Mouse (Mus musculus): ENCODE results near the gene Dnm3. TPM values are rescaled to one million over a fixed set of nuclear protein-coding genes. Genes with fewer than 3 reads are reported as not detected.

Gene Dnm3
- polyA plus RNA-seq, 1 experiment = 8.2 TPM

- H3K27ac ChIP-seq (ENCODE audit: insufficient read depth, low read depth, low read length) = no peak overlapping the region
- H3K36me3 ChIP-seq (ENCODE audit: control insufficient read depth, insufficient read depth, low read length) = no peaks in the 10 kb centered on the region
- WGBS = 69% methylated on average over 4 of the region's 4 CpGs
- no peak for TF ChIP-seq CTCF (conservative IDR thresholded peaks at IDR 0.05; ENCODE audit: insufficient read depth, insufficient read length, low read depth, low read length)
- no peaks in the 10 kb centered on the region for H3K27me3 ChIP-seq (replicated peaks; ENCODE audit: control insufficient read depth, insufficient read depth, low read length)
- DNase-seq = peak; percentile 38
- no peak overlapping the region for H3K4me3 ChIP-seq (ENCODE audit: insufficient read depth, low read depth, low read length)
- H3K4me1 ChIP-seq (ENCODE audit: control insufficient read depth, insufficient read depth, low read length) = no peaks in the 10 kb centered on the region
These were observed 237.1 kb downstream of the Dnm3 start for GRCm38 (mm10) chr1:162240720-162241119.

GRCm38 (mm10) chr1:162238646-162239045, 239.2 kb downstream of the Dnm3 start:
- no peak for DNase-seq
- H3K36me3 ChIP-seq (ENCODE audit: control insufficient read depth, insufficient read depth, low read length) = no peaks in the 10 kb centered on the region
- H3K27me3 ChIP-seq (replicated peaks; ENCODE audit: control insufficient read depth, insufficient read depth, low read length) = no peaks in the 10 kb centered on the region
- H3K27ac ChIP-seq (ENCODE audit: insufficient read depth, low read depth, low read length) = no peak overlapping the region
- 48% methylated on average over 3 of the region's 3 CpGs for WGBS
- no peaks in the 10 kb centered on the region for H3K4me1 ChIP-seq (ENCODE audit: control insufficient read depth, insufficient read depth, low read length)
- TF ChIP-seq CTCF (conservative IDR thresholded peaks at IDR 0.05; ENCODE audit: insufficient read depth, insufficient read length, low read depth, low read length) = no peak
- TF ChIP-seq POLR2A (IDR thresholded peaks at IDR 0.05; ENCODE audit: low read depth, low read length) = no peak
- H3K4me3 ChIP-seq (ENCODE audit: insufficient read depth, low read depth, low read length) = no peak overlapping the region

- TF ChIP-seq POLR2A (IDR thresholded peaks at IDR 0.05; ENCODE audit: low read depth, low read length) (no peak), CTCF (conservative IDR thresholded peaks at IDR 0.05; ENCODE audit: insufficient read depth, insufficient read length, low read depth, low read length) (no peak)
- no peak overlapping the region for H3K27ac ChIP-seq (ENCODE audit: insufficient read depth, low read depth, low read length)
- no peaks in the 10 kb centered on the region for H3K27me3 ChIP-seq (replicated peaks; ENCODE audit: control insufficient read depth, insufficient read depth, low read length)
- no peaks in the 10 kb centered on the region for H3K36me3 ChIP-seq (ENCODE audit: control insufficient read depth, insufficient read depth, low read length)
- WGBS = 81% methylated on average over 7 of the region's 7 CpGs
- no peak overlapping the region for H3K4me3 ChIP-seq (ENCODE audit: insufficient read depth, low read depth, low read length)
- no peak for DNase-seq
- H3K4me1 ChIP-seq (ENCODE audit: control insufficient read depth, insufficient read depth, low read length) = no peaks in the 10 kb centered on the region
These were observed 241.1 kb downstream of the Dnm3 start for GRCm38 (mm10) chr1:162236624-162237159.

- 66% methylated on average over 7 of the region's 7 CpGs for WGBS
- no peaks in the 10 kb centered on the region for H3K4me1 ChIP-seq (ENCODE audit: control insufficient read depth, insufficient read depth, low read length)
- no peak for DNase-seq
- TF ChIP-seq CTCF (conservative IDR thresholded peaks at IDR 0.05; ENCODE audit: insufficient read depth, insufficient read length, low read depth, low read length) = no peak
- no peaks in the 10 kb centered on the region for H3K36me3 ChIP-seq (ENCODE audit: control insufficient read depth, insufficient read depth, low read length)
- H3K27me3 ChIP-seq (replicated peaks; ENCODE audit: control insufficient read depth, insufficient read depth, low read length) = no peaks in the 10 kb centered on the region
- H3K4me3 ChIP-seq (ENCODE audit: insufficient read depth, low read depth, low read length) = no peak overlapping the region
- H3K27ac ChIP-seq (ENCODE audit: insufficient read depth, low read depth, low read length) = no peak overlapping the region
These were observed 252.2 kb downstream of the Dnm3 start for GRCm38 (mm10) chr1:162225621-162226147.

- TF ChIP-seq POLR2A (IDR thresholded peaks at IDR 0.05; ENCODE audit: low read depth, low read length) = no peak
- no peak for TF ChIP-seq CTCF (conservative IDR thresholded peaks at IDR 0.05; ENCODE audit: insufficient read depth, insufficient read length, low read depth, low read length)
- Histone ChIP-seq H3K4me1 (ENCODE audit: control insufficient read depth, insufficient read depth, low read length) (no peaks in the 10 kb centered on the region), H3K27ac (ENCODE audit: insufficient read depth, low read depth, low read length) (no peak overlapping the region; the same call in 1 of the 2 replicates), H3K27me3 (replicated peaks; ENCODE audit: control insufficient read depth, insufficient read depth, low read length) (no peaks in the 10 kb centered on the region), H3K4me3 (ENCODE audit: insufficient read depth, low read depth, low read length) (no peak overlapping the region), H3K36me3 (ENCODE audit: control insufficient read depth, insufficient read depth, low read length) (no peaks in the 10 kb centered on the region)
- 57% methylated on average over 10 of the region's 10 CpGs for WGBS
- no peak for DNase-seq
These were observed 252.8 kb downstream of the Dnm3 start for GRCm38 (mm10) chr1:162224817-162225605.

GRCm38 (mm10) chr1:162224061-162224460, 253.8 kb downstream of the Dnm3 start:
- Histone ChIP-seq H3K27ac (ENCODE audit: insufficient read depth, low read depth, low read length) (no peak overlapping the region), H3K4me1 (ENCODE audit: control insufficient read depth, insufficient read depth, low read length) (no peaks in the 10 kb centered on the region), H3K36me3 (ENCODE audit: control insufficient read depth, insufficient read depth, low read length) (no peaks in the 10 kb centered on the region), H3K27me3 (replicated peaks; ENCODE audit: control insufficient read depth, insufficient read depth, low read length) (no peaks in the 10 kb centered on the region), H3K4me3 (ENCODE audit: insufficient read depth, low read depth, low read length) (no peak overlapping the region)
- TF ChIP-seq POLR2A (IDR thresholded peaks at IDR 0.05; ENCODE audit: low read depth, low read length) = no peak
- no peak for TF ChIP-seq CTCF (conservative IDR thresholded peaks at IDR 0.05; ENCODE audit: insufficient read depth, insufficient read length, low read depth, low read length)
- WGBS = 87% methylated on average over 3 of the region's 3 CpGs
- DNase-seq = no peak

- no peak overlapping the region for H3K4me3 ChIP-seq (ENCODE audit: insufficient read depth, low read depth, low read length)
- H3K27ac ChIP-seq (ENCODE audit: insufficient read depth, low read depth, low read length) = no peak overlapping the region
- no peaks in the 10 kb centered on the region for H3K4me1 ChIP-seq (ENCODE audit: control insufficient read depth, insufficient read depth, low read length)
- no peak for TF ChIP-seq CTCF (conservative IDR thresholded peaks at IDR 0.05; ENCODE audit: insufficient read depth, insufficient read length, low read depth, low read length)
- TF ChIP-seq POLR2A (IDR thresholded peaks at IDR 0.05; ENCODE audit: low read depth, low read length) = no peak
- 83% methylated on average over 8 of the region's 8 CpGs for WGBS
- DNase-seq = no peak
- no peaks in the 10 kb centered on the region for H3K27me3 ChIP-seq (replicated peaks; ENCODE audit: control insufficient read depth, insufficient read depth, low read length)
- H3K36me3 ChIP-seq (ENCODE audit: control insufficient read depth, insufficient read depth, low read length) = no peaks in the 10 kb centered on the region
These were observed 254.4 kb downstream of the Dnm3 start for GRCm38 (mm10) chr1:162223258-162223940.

Measured in kidney, adult 2 months (tissue).